Mouse (Mus musculus): ENCODE data around the gene Gm3435. TPM values are rescaled to one million over a fixed set of nuclear protein-coding genes. Genes with fewer than 3 reads are reported as not detected.
"Not testable (repeated sequence)": the region's sequence is repeated elsewhere in the genome, so short reads cannot be mapped to it uniquely, and the experiment has no call there.

The Gm3435 gene
- polyA plus RNA-seq (2017; shearing (Covaris generic)), result 10 to 100 TPM in 1 of 2 experiments, 1 to 10 TPM in 1; 5.6 to 10.9 TPM

DNA sequence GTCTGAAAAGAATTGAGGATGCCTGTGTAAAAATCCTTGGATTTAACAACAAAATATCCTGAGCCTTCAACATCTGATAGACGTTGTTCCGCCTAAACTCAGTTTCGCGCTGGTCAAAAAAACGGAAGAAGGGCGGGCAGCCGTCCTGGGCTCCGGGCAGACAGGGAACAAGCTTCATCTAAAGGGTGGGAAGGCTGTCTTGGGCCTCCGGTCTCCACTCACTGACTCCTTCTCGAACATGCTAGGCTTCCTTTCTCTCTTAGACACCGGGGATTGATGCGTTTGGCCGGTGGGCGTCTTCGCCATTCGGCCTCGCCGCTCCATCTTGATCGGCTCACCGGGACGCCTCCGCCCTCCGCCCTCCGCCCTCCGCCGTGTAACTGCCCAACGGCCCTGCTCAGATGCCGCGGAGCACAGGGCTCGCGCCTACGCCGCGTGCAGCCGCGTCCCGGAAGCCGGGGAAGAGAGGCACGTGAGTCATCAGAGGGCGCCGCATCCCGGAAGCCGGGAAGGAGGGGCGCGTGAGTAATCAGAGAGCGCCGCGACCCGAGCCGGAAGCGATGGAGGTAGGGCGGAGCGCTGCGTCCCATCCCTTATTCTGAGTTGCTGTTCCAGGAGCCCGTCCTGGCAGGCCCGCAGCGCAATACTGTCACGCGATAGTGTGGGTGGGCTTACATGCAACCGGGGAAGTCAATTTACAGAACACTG is at the start of gene Gm3435:
Gene Gm3435 (plus strand): TSS at position 471 of the 708 bp plus-strand sequence.
- peak; percentile 92 for ATAC-seq

DNA sequence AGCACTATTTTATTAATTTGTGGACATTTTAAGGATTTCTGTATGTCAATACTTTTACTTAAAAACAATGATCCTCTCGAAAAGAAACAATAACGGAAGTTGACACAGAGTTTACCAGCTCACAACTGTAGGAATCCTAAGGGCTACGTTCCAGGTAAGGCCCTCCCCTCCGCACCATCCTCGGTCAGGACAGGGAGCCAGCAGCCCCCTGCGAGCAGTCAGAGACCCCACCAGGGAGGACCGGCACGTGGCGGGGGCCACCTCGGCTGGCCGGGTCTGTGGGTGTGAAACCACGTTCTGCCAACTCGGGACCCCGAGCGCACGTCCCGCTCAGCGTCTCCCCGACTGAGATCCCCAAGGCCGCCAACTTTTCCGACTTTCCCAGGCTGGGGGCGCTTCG is 49.5 kb upstream of the Gm3435 start:
- peak; percentile 22 for ATAC-seq

DNA sequence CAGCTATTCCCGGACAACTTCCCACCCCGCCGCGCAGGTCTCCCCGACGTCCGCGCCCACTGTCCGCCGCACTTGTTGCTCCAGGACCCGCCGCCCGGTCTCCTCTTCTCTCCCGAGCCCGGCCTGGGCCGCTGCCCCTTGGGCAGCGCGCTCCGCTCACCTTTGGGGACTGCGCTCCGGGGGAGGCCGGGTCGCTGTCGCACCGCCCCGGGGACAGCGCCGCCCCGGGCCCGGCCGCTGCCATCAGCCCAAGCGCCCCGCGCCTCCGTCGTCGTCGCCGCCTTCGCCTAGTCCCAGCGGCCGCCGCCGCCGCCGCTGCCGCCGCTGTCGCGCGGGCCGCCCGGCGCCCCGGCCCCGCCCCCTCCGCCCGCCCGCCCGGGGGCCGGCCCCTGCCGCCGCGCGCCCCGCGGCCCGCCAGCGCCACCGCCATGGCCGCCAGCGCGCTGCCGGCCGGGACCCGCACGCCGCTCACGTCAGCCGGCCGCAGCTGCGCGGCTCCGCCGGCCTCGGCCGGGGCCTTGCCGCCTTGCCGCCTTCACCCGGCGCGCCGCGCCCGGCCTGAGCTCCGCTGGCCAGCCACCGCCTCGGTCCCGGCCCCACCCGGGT is 48.9 kb upstream of the Gm3435 start, which contains the start of gene Phf10:
Gene Phf10 (minus strand): TSS at position 323 of the 606 bp plus-strand sequence.
- ATAC-seq, result peak; percentile 61

DNA sequence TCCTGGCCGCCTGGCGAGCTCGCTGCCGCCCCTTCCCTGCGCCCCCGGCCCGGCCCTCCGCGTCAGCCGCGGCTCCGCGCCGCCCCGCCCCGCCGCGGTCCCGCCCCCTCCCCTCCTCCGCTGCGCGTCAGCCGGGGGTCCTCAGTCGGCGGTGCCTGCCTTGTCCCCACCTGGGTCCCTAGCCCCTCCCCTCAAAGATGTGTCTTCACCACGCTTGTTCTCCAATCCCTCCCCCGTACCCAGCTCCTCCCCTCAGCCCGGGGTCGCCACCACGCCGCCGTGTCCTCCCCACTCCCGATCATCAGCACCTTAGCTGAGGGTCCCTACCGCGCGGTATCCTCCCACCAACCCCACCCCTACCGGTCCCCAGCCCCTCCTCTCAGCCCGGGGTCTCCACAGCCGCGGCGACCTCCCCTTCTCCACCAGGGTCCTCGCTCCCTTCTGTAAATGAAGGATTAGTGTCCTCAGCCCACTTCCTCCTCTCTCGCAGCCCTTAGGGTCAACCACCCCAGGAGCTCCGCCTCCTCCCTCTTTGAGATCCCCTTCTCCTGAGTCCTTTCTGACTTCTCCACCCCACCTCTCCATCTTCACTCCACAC is 48.3 kb upstream of the Gm3435 start:
- ATAC-seq, result peak; percentile 62

DNA sequence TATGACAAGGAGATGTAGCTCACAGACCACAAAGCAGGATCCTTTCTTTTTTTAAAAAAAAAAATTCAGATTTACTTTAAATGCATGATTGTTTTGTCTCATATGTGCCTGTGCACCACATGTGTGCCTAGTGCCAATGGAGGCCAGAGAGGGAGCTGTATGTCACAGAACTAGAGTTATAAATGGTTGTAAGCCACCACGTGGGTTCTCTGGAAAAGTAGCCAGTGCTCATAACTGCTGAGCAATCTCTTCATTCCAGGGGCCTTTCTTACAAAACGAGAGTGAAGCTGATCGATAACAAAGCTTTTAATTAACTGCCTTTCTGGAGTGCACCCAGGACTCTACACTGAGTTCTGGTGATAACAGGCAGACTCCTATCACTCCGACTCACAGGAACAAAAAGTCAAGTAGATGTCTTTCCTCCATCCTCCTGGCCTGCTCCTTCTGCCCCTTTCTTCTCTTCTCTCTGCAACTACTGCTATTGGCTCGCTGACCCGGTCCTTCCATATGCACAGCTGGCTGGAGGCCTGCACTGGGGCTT is 41.5 kb upstream of the Gm3435 start:
- not testable (repeated sequence) for ATAC-seq

DNA sequence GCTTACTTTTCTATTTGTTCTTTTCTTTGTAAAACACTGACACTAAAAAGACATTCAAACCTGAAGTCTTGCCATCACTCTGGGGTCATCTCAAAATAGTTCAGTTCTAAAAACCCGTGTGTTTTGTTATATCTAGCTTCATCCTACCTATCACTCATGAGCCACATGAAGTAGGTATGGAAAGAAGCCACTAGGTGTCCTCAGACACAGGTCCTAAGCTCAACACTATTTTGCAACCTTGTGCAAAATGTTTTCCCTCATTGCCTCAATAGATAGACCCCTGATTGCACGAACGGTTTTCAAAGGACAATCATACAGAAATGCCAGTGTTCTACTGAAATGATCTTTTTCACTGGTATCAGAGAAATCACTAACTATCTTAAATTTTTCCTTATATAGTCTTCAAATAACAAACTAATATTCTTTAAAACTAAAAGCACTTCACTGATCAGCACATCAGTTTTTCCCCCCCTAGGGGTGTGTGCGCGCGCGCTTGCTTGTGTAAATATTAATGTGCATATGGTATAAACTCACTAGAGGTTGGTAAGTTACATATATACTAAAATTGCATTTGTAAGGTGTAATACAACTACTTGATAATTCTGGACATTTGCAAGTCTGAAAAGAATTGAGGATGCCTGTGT is 32.1 kb upstream of the Gm3435 start:
- ATAC-seq, result peak; percentile 67

DNA sequence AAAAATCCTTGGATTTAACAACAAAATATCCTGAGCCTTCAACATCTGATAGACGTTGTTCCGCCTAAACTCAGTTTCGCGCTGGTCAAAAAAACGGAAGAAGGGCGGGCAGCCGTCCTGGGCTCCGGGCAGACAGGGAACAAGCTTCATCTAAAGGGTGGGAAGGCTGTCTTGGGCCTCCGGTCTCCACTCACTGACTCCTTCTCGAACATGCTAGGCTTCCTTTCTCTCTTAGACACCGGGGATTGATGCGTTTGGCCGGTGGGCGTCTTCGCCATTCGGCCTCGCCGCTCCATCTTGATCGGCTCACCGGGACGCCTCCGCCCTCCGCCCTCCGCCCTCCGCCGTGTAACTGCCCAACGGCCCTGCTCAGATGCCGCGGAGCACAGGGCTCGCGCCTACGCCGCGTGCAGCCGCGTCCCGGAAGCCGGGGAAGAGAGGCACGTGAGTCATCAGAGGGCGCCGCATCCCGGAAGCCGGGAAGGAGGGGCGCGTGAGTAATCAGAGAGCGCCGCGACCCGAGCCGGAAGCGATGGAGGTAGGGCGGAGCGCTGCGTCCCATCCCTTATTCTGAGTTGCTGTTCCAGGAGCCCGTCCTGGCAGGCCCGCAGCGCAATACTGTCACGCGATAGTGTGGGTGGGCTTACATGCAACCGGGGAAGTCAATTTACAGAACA is 31.5 kb upstream of the Gm3435 start, which contains the start of the genes 9030025P20Rik and Gm3417:
Gene 9030025P20Rik (plus strand): TSS at position 107 of the 677 bp plus-strand sequence.
Gene Gm3417 (minus strand): TSS at position 429 of the 677 bp plus-strand sequence.
- peak; percentile 95 for ATAC-seq

DNA sequence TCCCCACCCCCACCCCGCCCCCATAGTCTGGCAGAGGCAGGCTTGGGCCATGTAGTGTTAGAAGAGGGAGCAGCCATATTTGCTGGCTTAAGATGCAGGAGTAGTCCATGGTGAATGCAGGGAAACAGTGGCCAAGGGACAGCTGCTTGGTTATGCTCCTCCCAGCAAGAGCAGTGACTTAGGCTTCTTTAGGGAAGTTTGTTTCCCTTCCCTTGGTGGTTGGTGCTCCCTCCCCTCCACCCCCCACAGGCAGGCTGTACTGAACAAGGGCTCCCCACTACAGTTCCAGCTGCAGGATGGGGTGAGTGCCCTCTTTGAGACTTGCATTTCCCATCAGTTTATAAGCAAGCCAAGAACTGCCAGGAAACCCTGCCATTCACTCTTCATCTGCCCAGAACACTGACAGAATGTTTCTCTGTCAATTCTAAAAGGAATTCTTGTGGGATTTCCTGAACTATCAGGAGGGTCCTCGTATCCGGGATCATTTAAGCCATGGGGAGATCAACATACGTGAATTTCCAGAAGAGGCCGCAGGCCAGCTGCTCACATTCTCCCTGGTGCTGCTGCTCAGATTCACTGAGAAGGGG is 19.8 kb upstream of the Gm3435 start:
- ATAC-seq, result not testable (repeated sequence)

DNA sequence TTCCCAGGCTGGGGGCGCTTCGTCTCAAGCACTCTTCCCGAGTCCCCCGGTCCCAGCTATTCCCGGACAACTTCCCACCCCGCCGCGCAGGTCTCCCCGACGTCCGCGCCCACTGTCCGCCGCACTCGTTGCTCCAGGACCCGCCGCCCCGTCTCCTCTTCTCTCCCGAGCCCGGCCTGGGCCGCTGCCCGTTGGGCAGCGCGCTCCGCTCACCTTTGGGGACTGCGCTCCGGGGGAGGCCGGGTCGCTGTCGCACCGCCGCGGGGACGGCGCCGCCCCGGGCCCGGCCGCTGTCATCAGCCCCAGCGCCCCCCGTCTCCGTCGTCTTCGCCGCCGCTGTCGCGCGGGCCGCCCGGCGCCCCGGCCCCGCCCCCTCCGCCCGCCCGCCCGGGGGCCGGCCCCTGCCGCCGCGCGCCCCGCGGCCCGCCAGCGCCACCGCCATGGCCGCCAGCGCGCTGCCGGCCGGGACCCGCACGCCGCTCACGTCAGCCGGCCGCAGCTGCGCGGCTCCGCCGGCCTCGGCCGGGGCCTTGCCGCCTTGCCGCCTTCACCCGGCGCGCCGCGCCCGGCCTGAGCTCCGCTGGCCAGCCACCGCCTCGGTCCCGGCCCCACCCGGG is 17.3 kb upstream of the Gm3435 start:
- peak; percentile 64 for ATAC-seq

DNA sequence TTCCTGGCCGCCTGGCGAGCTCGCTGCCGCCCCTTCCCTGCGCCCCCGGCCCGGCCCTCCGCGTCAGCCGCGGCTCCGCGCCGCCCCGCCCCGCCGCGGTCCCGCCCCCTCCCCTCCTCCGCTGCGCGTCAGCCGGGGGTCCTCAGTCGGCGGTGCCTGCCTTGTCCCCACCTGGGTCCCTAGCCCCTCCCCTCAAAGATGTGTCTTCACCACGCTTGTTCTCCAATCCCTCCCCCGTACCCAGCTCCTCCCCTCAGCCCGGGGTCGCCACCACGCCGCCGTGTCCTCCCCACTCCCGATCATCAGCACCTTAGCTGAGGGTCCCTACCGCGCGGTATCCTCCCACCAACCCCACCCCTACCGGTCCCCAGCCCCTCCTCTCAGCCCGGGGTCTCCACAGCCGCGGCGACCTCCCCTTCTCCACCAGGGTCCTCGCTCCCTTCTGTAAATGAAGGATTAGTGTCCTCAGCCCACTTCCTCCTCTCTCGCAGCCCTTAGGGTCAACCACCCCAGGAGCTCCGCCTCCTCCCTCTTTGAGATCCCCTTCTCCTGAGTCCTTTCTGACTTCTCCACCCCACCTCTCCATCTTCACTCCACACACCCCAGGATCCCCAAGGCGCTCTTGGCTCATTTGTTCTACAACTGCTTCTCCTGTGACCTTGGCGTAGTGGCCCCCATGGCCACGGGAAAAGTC is 16.7 kb upstream of the Gm3435 start:
- ATAC-seq, result peak; percentile 43

DNA sequence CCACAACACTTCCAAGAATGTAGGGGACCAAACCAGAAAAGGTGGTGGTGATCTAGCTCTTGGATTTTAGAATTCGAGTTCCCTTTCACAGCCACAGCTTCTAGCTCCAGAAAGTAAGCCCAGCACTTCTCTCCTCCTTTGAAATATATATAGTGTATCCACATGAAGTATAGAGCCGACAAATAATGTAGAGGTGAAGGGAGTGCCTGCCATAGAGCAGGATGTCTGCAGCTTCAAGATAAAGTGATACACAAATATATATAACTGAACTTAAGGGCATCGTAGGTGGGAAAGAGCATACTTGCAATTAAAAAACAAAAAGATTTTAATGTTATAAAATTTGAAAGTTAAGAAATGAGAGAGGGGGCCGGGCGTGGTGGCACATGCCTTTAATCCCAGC is 15.8 kb upstream of the Gm3435 start:
- not testable (repeated sequence) for ATAC-seq

DNA sequence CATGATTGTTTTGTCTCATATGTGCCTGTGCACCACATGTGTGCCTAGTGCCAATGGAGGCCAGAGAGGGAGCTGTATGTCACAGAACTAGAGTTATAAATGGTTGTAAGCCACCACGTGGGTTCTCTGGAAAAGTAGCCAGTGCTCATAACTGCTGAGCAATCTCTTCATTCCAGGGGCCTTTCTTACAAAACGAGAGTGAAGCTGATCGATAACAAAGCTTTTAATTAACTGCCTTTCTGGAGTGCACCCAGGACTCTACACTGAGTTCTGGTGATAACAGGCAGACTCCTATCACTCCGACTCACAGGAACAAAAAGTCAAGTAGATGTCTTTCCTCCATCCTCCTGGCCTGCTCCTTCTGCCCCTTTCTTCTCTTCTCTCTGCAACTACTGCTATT is 9.9 kb upstream of the Gm3435 start:
- ATAC-seq, result not testable (repeated sequence)

DNA sequence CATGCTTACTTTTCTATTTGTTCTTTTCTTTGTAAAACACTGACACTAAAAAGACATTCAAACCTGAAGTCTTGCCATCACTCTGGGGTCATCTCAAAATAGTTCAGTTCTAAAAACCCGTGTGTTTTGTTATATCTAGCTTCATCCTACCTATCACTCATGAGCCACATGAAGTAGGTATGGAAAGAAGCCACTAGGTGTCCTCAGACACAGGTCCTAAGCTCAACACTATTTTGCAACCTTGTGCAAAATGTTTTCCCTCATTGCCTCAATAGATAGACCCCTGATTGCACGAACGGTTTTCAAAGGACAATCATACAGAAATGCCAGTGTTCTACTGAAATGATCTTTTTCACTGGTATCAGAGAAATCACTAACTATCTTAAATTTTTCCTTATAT is 888 bp upstream of the Gm3435 start:
- peak; percentile 64 for ATAC-seq

DNA sequence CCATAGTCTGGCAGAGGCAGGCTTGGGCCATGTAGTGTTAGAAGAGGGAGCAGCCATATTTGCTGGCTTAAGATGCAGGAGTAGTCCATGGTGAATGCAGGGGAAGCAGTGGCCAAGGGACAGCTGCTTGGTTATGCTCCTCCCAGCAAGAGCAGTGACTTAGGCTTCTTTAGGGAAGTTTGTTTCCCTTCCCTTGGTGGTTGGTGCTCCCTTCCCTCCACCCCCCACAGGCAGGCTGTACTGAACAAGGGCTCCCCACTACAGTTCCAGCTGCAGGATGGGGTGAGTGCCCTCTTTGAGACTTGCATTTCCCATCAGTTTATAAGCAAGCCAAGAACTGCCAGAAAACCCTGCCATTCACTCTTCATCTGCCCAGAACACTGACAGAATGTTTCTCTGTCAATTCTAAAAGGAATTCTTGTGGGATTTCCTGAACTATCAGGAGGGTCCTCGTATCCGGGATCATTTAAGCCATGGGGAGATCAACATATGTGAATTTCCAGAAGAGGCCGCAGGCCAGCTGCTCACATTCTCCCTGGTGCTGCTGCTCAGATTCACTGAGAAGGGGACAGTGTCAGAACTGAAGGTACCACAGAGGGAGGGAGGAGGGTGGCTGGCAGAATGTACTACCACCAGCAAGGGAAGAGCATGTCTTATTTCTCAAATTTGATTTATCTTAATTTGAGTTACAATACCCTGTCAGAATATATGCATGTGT is 11.7 kb downstream of the Gm3435 start:
- not testable (repeated sequence) for ATAC-seq

DNA sequence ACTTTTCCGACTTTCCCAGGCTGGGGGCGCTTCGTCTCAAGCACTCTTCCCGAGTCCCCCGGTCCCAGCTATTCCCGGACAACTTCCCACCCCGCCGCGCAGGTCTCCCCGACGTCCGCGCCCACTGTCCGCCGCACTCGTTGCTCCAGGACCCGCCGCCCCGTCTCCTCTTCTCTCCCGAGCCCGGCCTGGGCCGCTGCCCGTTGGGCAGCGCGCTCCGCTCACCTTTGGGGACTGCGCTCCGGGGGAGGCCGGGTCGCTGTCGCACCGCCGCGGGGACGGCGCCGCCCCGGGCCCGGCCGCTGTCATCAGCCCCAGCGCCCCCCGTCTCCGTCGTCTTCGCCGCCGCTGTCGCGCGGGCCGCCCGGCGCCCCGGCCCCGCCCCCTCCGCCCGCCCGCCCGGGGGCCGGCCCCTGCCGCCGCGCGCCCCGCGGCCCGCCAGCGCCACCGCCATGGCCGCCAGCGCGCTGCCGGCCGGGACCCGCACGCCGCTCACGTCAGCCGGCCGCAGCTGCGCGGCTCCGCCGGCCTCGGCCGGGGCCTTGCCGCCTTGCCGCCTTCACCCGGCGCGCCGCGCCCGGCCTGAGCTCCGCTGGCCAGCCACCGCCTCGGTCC is 14.0 kb downstream of the Gm3435 start:
- ATAC-seq, result peak; percentile 57

DNA sequence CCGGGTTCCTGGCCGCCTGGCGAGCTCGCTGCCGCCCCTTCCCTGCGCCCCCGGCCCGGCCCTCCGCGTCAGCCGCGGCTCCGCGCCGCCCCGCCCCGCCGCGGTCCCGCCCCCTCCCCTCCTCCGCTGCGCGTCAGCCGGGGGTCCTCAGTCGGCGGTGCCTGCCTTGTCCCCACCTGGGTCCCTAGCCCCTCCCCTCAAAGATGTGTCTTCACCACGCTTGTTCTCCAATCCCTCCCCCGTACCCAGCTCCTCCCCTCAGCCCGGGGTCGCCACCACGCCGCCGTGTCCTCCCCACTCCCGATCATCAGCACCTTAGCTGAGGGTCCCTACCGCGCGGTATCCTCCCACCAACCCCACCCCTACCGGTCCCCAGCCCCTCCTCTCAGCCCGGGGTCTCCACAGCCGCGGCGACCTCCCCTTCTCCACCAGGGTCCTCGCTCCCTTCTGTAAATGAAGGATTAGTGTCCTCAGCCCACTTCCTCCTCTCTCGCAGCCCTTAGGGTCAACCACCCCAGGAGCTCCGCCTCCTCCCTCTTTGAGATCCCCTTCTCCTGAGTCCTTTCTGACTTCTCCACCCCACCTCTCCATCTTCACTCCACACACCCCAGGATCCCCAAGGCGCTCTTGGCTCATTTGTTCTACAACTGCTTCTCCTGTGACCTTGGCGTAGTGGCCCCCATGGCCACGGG is 14.7 kb downstream of the Gm3435 start:
- peak; percentile 55 for ATAC-seq

DNA sequence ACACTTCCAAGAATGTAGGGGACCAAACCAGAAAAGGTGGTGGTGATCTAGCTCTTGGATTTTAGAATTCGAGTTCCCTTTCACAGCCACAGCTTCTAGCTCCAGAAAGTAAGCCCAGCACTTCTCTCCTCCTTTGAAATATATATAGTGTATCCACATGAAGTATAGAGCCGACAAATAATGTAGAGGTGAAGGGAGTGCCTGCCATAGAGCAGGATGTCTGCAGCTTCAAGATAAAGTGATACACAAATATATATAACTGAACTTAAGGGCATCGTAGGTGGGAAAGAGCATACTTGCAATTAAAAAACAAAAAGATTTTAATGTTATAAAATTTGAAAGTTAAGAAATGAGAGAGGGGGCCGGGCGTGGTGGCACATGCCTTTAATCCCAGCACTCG is 15.5 kb downstream of the Gm3435 start:
- not testable (repeated sequence) for ATAC-seq

DNA sequence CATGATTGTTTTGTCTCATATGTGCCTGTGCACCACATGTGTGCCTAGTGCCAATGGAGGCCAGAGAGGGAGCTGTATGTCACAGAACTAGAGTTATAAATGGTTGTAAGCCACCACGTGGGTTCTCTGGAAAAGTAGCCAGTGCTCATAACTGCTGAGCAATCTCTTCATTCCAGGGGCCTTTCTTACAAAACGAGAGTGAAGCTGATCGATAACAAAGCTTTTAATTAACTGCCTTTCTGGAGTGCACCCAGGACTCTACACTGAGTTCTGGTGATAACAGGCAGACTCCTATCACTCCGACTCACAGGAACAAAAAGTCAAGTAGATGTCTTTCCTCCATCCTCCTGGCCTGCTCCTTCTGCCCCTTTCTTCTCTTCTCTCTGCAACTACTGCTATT is 21.4 kb downstream of the Gm3435 start:
- not testable (repeated sequence) for ATAC-seq

DNA sequence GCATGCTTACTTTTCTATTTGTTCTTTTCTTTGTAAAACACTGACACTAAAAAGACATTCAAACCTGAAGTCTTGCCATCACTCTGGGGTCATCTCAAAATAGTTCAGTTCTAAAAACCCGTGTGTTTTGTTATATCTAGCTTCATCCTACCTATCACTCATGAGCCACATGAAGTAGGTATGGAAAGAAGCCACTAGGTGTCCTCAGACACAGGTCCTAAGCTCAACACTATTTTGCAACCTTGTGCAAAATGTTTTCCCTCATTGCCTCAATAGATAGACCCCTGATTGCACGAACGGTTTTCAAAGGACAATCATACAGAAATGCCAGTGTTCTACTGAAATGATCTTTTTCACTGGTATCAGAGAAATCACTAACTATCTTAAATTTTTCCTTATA is 30.5 kb downstream of the Gm3435 start:
- ATAC-seq, result peak; percentile 70
